Mouse (Mus musculus) brain, embryonic 14.5 days (tissue): ENCODE data around the gene Ambp.

Source experiments
- CTCF ChIP-seq: fragments of 200-500 bp; IDR thresholded peaks from 2 replicates; pipeline ENCODE4 v1.5.1; 2012; ENCODE audit warnings: inconsistent platforms, mild to moderate bottlenecking, moderate library complexity, borderline replicate concordance; ENCODE audit not compliant: insufficient read depth, insufficient read length; ENCODE audit errors: extremely low read depth
- POLR2A ChIP-seq: fragments of 200-500 bp; IDR thresholded peaks from 2 replicates; pipeline ENCODE4 v1.6.1; 2012; ENCODE audit warnings: mild to moderate bottlenecking, inconsistent platforms, borderline replicate concordance; ENCODE audit not compliant: poor library complexity, insufficient read depth, insufficient read length, severe bottlenecking; ENCODE audit errors: extremely low read depth

- no peak for TF ChIP-seq CTCF
- no peak for TF ChIP-seq POLR2A
Measured at GRCm38 (mm10) chr4:63203874-63204273, 49.3 kb upstream of the Ambp start.
